Mouse (Mus musculus): ENCODE measurements around the gene Mamdc2.

- TF ChIP-seq CTCF (IDR thresholded peaks at IDR 0.05; ENCODE audit: low read depth, low read length) (no peak), POLR2A (IDR thresholded peaks at IDR 0.05; ENCODE audit: borderline replicate concordance, low read depth, low read length) (no peak)
Measured at GRCm38 (mm10) chr19:23388083-23388861, 60.0 kb downstream of the Mamdc2 start.
